7 mouse cellular contexts compared by ENCODE assay signal in the genomic region with DNA sequence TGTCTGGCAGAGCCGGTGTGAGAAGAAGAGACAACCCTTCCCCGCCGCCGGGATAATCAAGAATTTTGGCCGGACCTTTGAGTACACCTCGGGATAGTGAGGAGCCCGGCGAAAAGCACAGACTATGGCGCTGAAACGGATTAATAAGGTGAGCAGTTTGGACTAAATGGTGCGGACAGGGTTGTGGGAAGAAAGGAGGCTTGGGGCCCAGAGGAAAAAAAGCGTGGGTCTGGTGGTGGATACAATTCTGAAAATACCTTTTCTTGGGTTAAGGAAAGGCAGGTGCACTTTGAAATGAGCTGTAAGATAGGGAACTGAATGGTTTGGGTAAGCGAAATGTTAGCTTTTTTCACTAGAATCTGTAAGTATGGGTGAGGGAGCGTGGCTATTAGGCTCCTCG. TPM values are rescaled to one million over a fixed set of nuclear protein-coding genes. Genes with fewer than 3 reads are reported as not detected.
A peak's percentile ranks its signal among the peaks of the same experiment; 100 is the strongest.
DNase-seq lines count a peak whose midpoint lies in the region; ATAC-seq and TF ChIP-seq lines count a peak whose summit lies in the region.

No protein-coding gene starts in this region.

- H3K4me3 ChIP-seq in lung, embryonic 14.5 days (ENCODE audit: low read depth, low read length), result peak overlapping the region; percentile 89
- peak overlapping the region; percentile 73 for H3K4me3 ChIP-seq in embryonic facial prominence, embryonic 14.5 days (ENCODE audit: low read depth, low read length)
- peak overlapping the region; percentile 90 for H3K4me3 ChIP-seq in intestine, embryonic 16.5 days (ENCODE audit: low read length)
- H3K4me3 ChIP-seq in neural tube, embryonic 14.5 days (ENCODE audit: low read depth, low read length), result peak overlapping the region; percentile 88

- WGBS in lung, embryonic 14.5 days, result 2% methylated on average over 15 of the region's 15 CpGs
- 2% methylated on average over 15 of the region's 15 CpGs for WGBS in embryonic facial prominence, embryonic 14.5 days
- 2% methylated on average over 15 of the region's 15 CpGs for WGBS in intestine, embryonic 16.5 days
- WGBS in neural tube, embryonic 14.5 days, result 2% methylated on average over 15 of the region's 15 CpGs

- peaks cover 31% of the 10 kb centered on the region; the same call in 1 of the 2 replicates for H3K36me3 ChIP-seq in lung, embryonic 14.5 days (ENCODE audit: insufficient read depth)
- H3K36me3 ChIP-seq in embryonic facial prominence, embryonic 14.5 days (ENCODE audit: control insufficient read depth, insufficient read depth, low read length), result peaks cover 27% of the 10 kb centered on the region
- no peaks in the 10 kb centered on the region for H3K36me3 ChIP-seq in intestine, embryonic 16.5 days (ENCODE audit: control insufficient read depth, insufficient read depth, low read length)
- H3K36me3 ChIP-seq in neural tube, embryonic 14.5 days (ENCODE audit: control insufficient read depth, insufficient read depth, low read length), result 0 out of 2 replicates have a peak, but pooled peaks cover 3% of the 10 kb centered on the region

- no peaks in the 10 kb centered on the region for H3K27me3 ChIP-seq in lung, embryonic 14.5 days (ENCODE audit: insufficient read depth, low read length)
- no peaks in the 10 kb centered on the region for H3K27me3 ChIP-seq in embryonic facial prominence, embryonic 14.5 days (replicated peaks; ENCODE audit: control insufficient read depth, insufficient read depth, low read length)
- H3K27me3 ChIP-seq in intestine, embryonic 16.5 days (replicated peaks; ENCODE audit: control insufficient read depth, insufficient read depth, low read length), result no peaks in the 10 kb centered on the region
- no peaks in the 10 kb centered on the region for H3K27me3 ChIP-seq in neural tube, embryonic 14.5 days (ENCODE audit: control insufficient read depth, insufficient read depth, low read length)

- peak overlapping the region; percentile 97 for H3K4me2 ChIP-seq in lung, embryonic 14.5 days
- peak overlapping the region; percentile 96 for H3K4me2 ChIP-seq in embryonic facial prominence, embryonic 14.5 days (ENCODE audit: low read depth, low read length)
- peak overlapping the region; percentile 68 for H3K4me2 ChIP-seq in intestine, embryonic 16.5 days (ENCODE audit: low read depth, low read length)
- H3K4me2 ChIP-seq in neural tube, embryonic 14.5 days (ENCODE audit: low read depth, low read length), result peak overlapping the region; percentile 98

- H3K9ac ChIP-seq in lung, embryonic 14.5 days, result peak overlapping the region; percentile 98
- H3K9ac ChIP-seq in embryonic facial prominence, embryonic 14.5 days (ENCODE audit: low read depth, low read length), result peak overlapping the region; percentile 99
- H3K9ac ChIP-seq in intestine, embryonic 16.5 days (ENCODE audit: low read depth, low read length), result peak overlapping the region; percentile 96
- H3K9ac ChIP-seq in neural tube, embryonic 14.5 days (replicated peaks; ENCODE audit: low read depth, low read length), result peak overlapping the region; percentile 78

- ATAC-seq in lung, embryonic 14.5 days (ENCODE audit: insufficient read depth), result no peak
- ATAC-seq in embryonic facial prominence, embryonic 14.5 days (ENCODE audit: low read depth), result no peak
- ATAC-seq in intestine, embryonic 16.5 days, result no peak
- ATAC-seq in neural tube, embryonic 14.5 days (ENCODE audit: low read depth), result no peak

- H3K9me3 ChIP-seq in lung, embryonic 14.5 days (ENCODE audit: low read depth, low read length), result no peaks in the 10 kb centered on the region
- H3K9me3 ChIP-seq in embryonic facial prominence, embryonic 14.5 days (ENCODE audit: control insufficient read depth, low read length), result no peaks in the 10 kb centered on the region
- no peaks in the 10 kb centered on the region for H3K9me3 ChIP-seq in intestine, embryonic 16.5 days (ENCODE audit: control insufficient read depth, low read length)
- H3K9me3 ChIP-seq in neural tube, embryonic 14.5 days (ENCODE audit: control insufficient read depth, low read length), result no peaks in the 10 kb centered on the region

- no peak for TF ChIP-seq CTCF in lung, embryonic 14.5 days (IDR thresholded peaks at IDR 0.05; ENCODE audit: low read depth)

- H3K27ac ChIP-seq in lung, embryonic 14.5 days (ENCODE audit: low read depth), result peak overlapping the region; percentile 100
- H3K27ac ChIP-seq in embryonic facial prominence, embryonic 14.5 days (replicated peaks; ENCODE audit: low read depth, low read length), result peak overlapping the region; percentile 100
- peak overlapping the region; percentile 100 for H3K27ac ChIP-seq in intestine, embryonic 16.5 days (ENCODE audit: low read length)
- peak overlapping the region; percentile 99 for H3K27ac ChIP-seq in neural tube, embryonic 14.5 days (ENCODE audit: low read depth, low read length)

- no peaks in the 10 kb centered on the region for H3K4me1 ChIP-seq in lung, embryonic 14.5 days (ENCODE audit: insufficient read depth)
- peaks cover 19% of the 10 kb centered on the region for H3K4me1 ChIP-seq in embryonic facial prominence, embryonic 14.5 days (ENCODE audit: control insufficient read depth, insufficient read depth, low read length)
- H3K4me1 ChIP-seq in intestine, embryonic 16.5 days (ENCODE audit: control insufficient read depth, insufficient read depth, low read length), result peaks cover 11% of the 10 kb centered on the region
- H3K4me1 ChIP-seq in neural tube, embryonic 14.5 days (ENCODE audit: control insufficient read depth, insufficient read depth, low read length), result peaks cover 19% of the 10 kb centered on the region

- no peak for DNase-seq in lung, embryonic 14.5 days
- no peak for DNase-seq in lung, postnatal 14 days
- DNase-seq in embryonic facial prominence, embryonic 14.5 days (ENCODE audit: low spot score), result no peak
- no peak for DNase-seq in Muller cell, postnatal 12 days (ENCODE audit: inconsistent ontology term)
- no peak for DNase-seq in right cerebral cortex, postnatal 25 days

RNA-seq across cellular contexts. Expression of gene Ube2d3, which starts 1.7 kb away (rescaled TPM):
- polyA plus RNA-seq in lung, embryonic 14.5 days (2014; fragmentation: Nextera tagmentation; extraction: Ambion mirVana), result 586 and 604 TPM in 2 replicates
- 506 and 518 TPM in 2 replicates for polyA plus RNA-seq in embryonic facial prominence, embryonic 14.5 days (2014; fragmentation: Nextera tagmentation; extraction: Ambion mirVana)
- 497 and 511 TPM in 2 replicates for polyA plus RNA-seq in intestine, embryonic 16.5 days (2015; fragmentation: Nextera tagmentation; extraction: Ambion mirVana)
- 379 and 446 TPM in 2 replicates for polyA plus RNA-seq in neural tube, embryonic 14.5 days (2014; fragmentation: Nextera tagmentation; extraction: Ambion mirVana)

RNA-seq across cellular contexts. Expression of gene Cisd2, which starts 15.9 kb away (rescaled TPM):
- 61.5 and 66.6 TPM in 2 replicates for polyA plus RNA-seq in lung, embryonic 14.5 days (2014; fragmentation: Nextera tagmentation; extraction: Ambion mirVana)
- 41.0 and 43.8 TPM in 2 replicates for polyA plus RNA-seq in embryonic facial prominence, embryonic 14.5 days (2014; fragmentation: Nextera tagmentation; extraction: Ambion mirVana)
- 61.2 and 61.9 TPM in 2 replicates for polyA plus RNA-seq in intestine, embryonic 16.5 days (2015; fragmentation: Nextera tagmentation; extraction: Ambion mirVana)
- 71.2 and 71.8 TPM in 2 replicates for polyA plus RNA-seq in neural tube, embryonic 14.5 days (2014; fragmentation: Nextera tagmentation; extraction: Ambion mirVana)

RNA-seq across cellular contexts. Expression of gene Manba, which starts 45.8 kb away (rescaled TPM):
- polyA plus RNA-seq in lung, embryonic 14.5 days (2014; fragmentation: Nextera tagmentation; extraction: Ambion mirVana), result 10.2 and 10.7 TPM in 2 replicates
- polyA plus RNA-seq in embryonic facial prominence, embryonic 14.5 days (2014; fragmentation: Nextera tagmentation; extraction: Ambion mirVana), result 7.9 and 8.1 TPM in 2 replicates
- 20.1 and 21.3 TPM in 2 replicates for polyA plus RNA-seq in intestine, embryonic 16.5 days (2015; fragmentation: Nextera tagmentation; extraction: Ambion mirVana)
- polyA plus RNA-seq in neural tube, embryonic 14.5 days (2014; fragmentation: Nextera tagmentation; extraction: Ambion mirVana), result 6.5 and 7.9 TPM in 2 replicates
